Mouse (Mus musculus): ENCODE measurements around the gene Elmsan1.
A peak's percentile ranks its signal among the peaks of the same experiment; 100 is the strongest.

The Elmsan1 gene

GRCm38 (mm10) chr12:84215758-84216440 is 2.8 kb downstream of the Elmsan1 start:
- no peak for DNase-seq

GRCm38 (mm10) chr12:84214495-84215175 is 4.0 kb downstream of the Elmsan1 start:
- no peak for DNase-seq

GRCm38 (mm10) chr12:84212297-84212696 is 6.4 kb downstream of the Elmsan1 start:
- no peak for DNase-seq

- DNase-seq, result no peak
Measured at GRCm38 (mm10) chr12:84211021-84211538, 7.6 kb downstream of the Elmsan1 start.

GRCm38 (mm10) chr12:84210288-84210687 is 8.4 kb downstream of the Elmsan1 start:
- no peak for DNase-seq

GRCm38 (mm10) chr12:84209093-84209492 is 9.6 kb downstream of the Elmsan1 start:
- DNase-seq, result no peak

GRCm38 (mm10) chr12:84207209-84207817 is 11.4 kb downstream of the Elmsan1 start:
- DNase-seq, result no peak

- no peak for DNase-seq
Measured at GRCm38 (mm10) chr12:84206525-84206924, 12.2 kb downstream of the Elmsan1 start.

- no peak for DNase-seq
Measured at GRCm38 (mm10) chr12:84205659-84206185, 13.0 kb downstream of the Elmsan1 start.

- DNase-seq, result no peak
Measured at GRCm38 (mm10) chr12:84204662-84205061, 14.0 kb downstream of the Elmsan1 start.

- DNase-seq, result no peak
Measured at GRCm38 (mm10) chr12:84203778-84204216, 14.9 kb downstream of the Elmsan1 start.

GRCm38 (mm10) chr12:84203170-84203777 is 15.4 kb downstream of the Elmsan1 start:
- DNase-seq, result no peak

GRCm38 (mm10) chr12:84202561-84202960 is 16.1 kb downstream of the Elmsan1 start:
- DNase-seq, result no peak

- DNase-seq, result no peak
Measured at GRCm38 (mm10) chr12:84201686-84202484, 16.8 kb downstream of the Elmsan1 start.

- DNase-seq, result no peak
Measured at GRCm38 (mm10) chr12:84201222-84201621, 17.5 kb downstream of the Elmsan1 start.

GRCm38 (mm10) chr12:84198880-84199279 is 19.8 kb downstream of the Elmsan1 start:
- DNase-seq, result no peak

GRCm38 (mm10) chr12:84198076-84198679 is 20.5 kb downstream of the Elmsan1 start:
- DNase-seq, result no peak

GRCm38 (mm10) chr12:84195195-84195594 is 23.5 kb downstream of the Elmsan1 start:
- DNase-seq, result no peak

GRCm38 (mm10) chr12:84194400-84195109 is 24.1 kb downstream of the Elmsan1 start:
- no peak for DNase-seq

GRCm38 (mm10) chr12:84193642-84194399 is 24.9 kb downstream of the Elmsan1 start:
- peak; percentile 92 for DNase-seq

All from right cerebral cortex, postnatal 25 days (tissue).